Mouse (Mus musculus): ENCODE data around the gene Sirt1. TPM values are rescaled to one million over a fixed set of nuclear protein-coding genes. Genes with fewer than 3 reads are reported as not detected.
"Not testable (repeated sequence)": the region's sequence is repeated elsewhere in the genome, so short reads cannot be mapped to it uniquely, and the experiment has no call there.

The Sirt1 gene
- polyA plus RNA-seq, 1 experiment from 2014 or later = 9.9 TPM

- Histone ChIP-seq H3K4me3 (replicated peaks) (no peak overlapping the region), H3K4me1 (replicated peaks) (no peaks in the 10 kb centered on the region), H3K4me2 (no peak overlapping the region), H3K9me3 (no peaks in the 10 kb centered on the region), H3K27me3 (no peaks in the 10 kb centered on the region), H3K27ac (no peak overlapping the region), H3K36me3 (no peaks in the 10 kb centered on the region), H3K9ac (replicated peaks) (no peak overlapping the region)
- ATAC-seq (ENCODE audit: insufficient number of reproducible peaks, insufficient read depth, low FRiP score, low TSS enrichment, low read depth) = no peak
- WGBS = 45% methylated on average over 5 of the region's 5 CpGs
These were observed 35.6 kb upstream of the Sirt1 start for GRCm38 (mm10) chr10:63417061-63417460.

GRCm38 (mm10) chr10:63415850-63416249 lies 34.3 kb upstream of the Sirt1 start:
- no peaks in the 10 kb centered on the region for H3K9me3 ChIP-seq
- no peaks in the 10 kb centered on the region for H3K36me3 ChIP-seq
- no peak overlapping the region for H3K9ac ChIP-seq (replicated peaks)
- ATAC-seq (ENCODE audit: insufficient number of reproducible peaks, insufficient read depth, low FRiP score, low TSS enrichment, low read depth) = no peak
- no peak overlapping the region for H3K27ac ChIP-seq
- no peak overlapping the region for H3K4me3 ChIP-seq (replicated peaks)
- 57% methylated on average over 7 of the region's 7 CpGs for WGBS
- H3K4me2 ChIP-seq = no peak overlapping the region
- H3K27me3 ChIP-seq = no peaks in the 10 kb centered on the region
- H3K4me1 ChIP-seq (replicated peaks) = no peaks in the 10 kb centered on the region

- H3K27me3 ChIP-seq = no peaks in the 10 kb centered on the region
- H3K27ac ChIP-seq = no peak overlapping the region
- no peaks in the 10 kb centered on the region for H3K4me1 ChIP-seq (replicated peaks)
- WGBS = 82% methylated on average over 7 of the region's 7 CpGs
- no peak for ATAC-seq (ENCODE audit: insufficient number of reproducible peaks, insufficient read depth, low FRiP score, low TSS enrichment, low read depth)
- H3K9me3 ChIP-seq = no peaks in the 10 kb centered on the region
- no peak overlapping the region for H3K9ac ChIP-seq (replicated peaks)
- no peaks in the 10 kb centered on the region for H3K36me3 ChIP-seq
- no peak overlapping the region for H3K4me3 ChIP-seq (replicated peaks)
- H3K4me2 ChIP-seq = no peak overlapping the region
These were observed 33.8 kb upstream of the Sirt1 start for GRCm38 (mm10) chr10:63415287-63415686.

GRCm38 (mm10) chr10:63412756-63413155 lies 31.3 kb upstream of the Sirt1 start:
- Histone ChIP-seq H3K27me3 (no peaks in the 10 kb centered on the region), H3K4me3 (replicated peaks) (no peak overlapping the region), H3K4me2 (no peak overlapping the region), H3K36me3 (no peaks in the 10 kb centered on the region), H3K4me1 (replicated peaks) (no peaks in the 10 kb centered on the region), H3K9ac (replicated peaks) (no peak overlapping the region), H3K27ac (no peak overlapping the region), H3K9me3 (no peaks in the 10 kb centered on the region)
- 89% methylated on average over 17 of the region's 17 CpGs for WGBS
- no peak for ATAC-seq (ENCODE audit: insufficient number of reproducible peaks, insufficient read depth, low FRiP score, low TSS enrichment, low read depth)

- not testable (repeated sequence) for ATAC-seq (ENCODE audit: insufficient number of reproducible peaks, insufficient read depth, low FRiP score, low TSS enrichment, low read depth); H3K27ac ChIP-seq; H3K9ac ChIP-seq (replicated peaks); H3K9me3 ChIP-seq; H3K36me3 ChIP-seq; H3K4me2 ChIP-seq; H3K4me3 ChIP-seq (replicated peaks); H3K4me1 ChIP-seq (replicated peaks); H3K27me3 ChIP-seq
- 86% methylated on average over 6 of the region's 7 CpGs for WGBS
These were observed 30.2 kb upstream of the Sirt1 start for GRCm38 (mm10) chr10:63411674-63412073.

GRCm38 (mm10) chr10:63410162-63410956 lies 28.9 kb upstream of the Sirt1 start:
- Histone ChIP-seq H3K27ac (no peak overlapping the region), H3K9ac (replicated peaks) (no peak overlapping the region), H3K4me1 (replicated peaks) (no peaks in the 10 kb centered on the region), H3K27me3 (no peaks in the 10 kb centered on the region), H3K4me2 (no peak overlapping the region), H3K36me3 (no peaks in the 10 kb centered on the region), H3K4me3 (replicated peaks) (no peak overlapping the region), H3K9me3 (no peaks in the 10 kb centered on the region)
- WGBS = 64% methylated on average over 16 of the region's 16 CpGs
- no peak for ATAC-seq (ENCODE audit: insufficient number of reproducible peaks, insufficient read depth, low FRiP score, low TSS enrichment, low read depth)

- Histone ChIP-seq H3K4me2 (no peak overlapping the region), H3K9ac (replicated peaks) (no peak overlapping the region), H3K27ac (no peak overlapping the region), H3K36me3 (no peaks in the 10 kb centered on the region), H3K4me1 (replicated peaks) (no peaks in the 10 kb centered on the region), H3K27me3 (no peaks in the 10 kb centered on the region), H3K4me3 (replicated peaks) (no peak overlapping the region), H3K9me3 (no peaks in the 10 kb centered on the region)
- 78% methylated on average over 2 of the region's 2 CpGs for WGBS
- no peak for ATAC-seq (ENCODE audit: insufficient number of reproducible peaks, insufficient read depth, low FRiP score, low TSS enrichment, low read depth)
These were observed 22.1 kb upstream of the Sirt1 start for GRCm38 (mm10) chr10:63403636-63404035.

GRCm38 (mm10) chr10:63402731-63403504 lies 21.4 kb upstream of the Sirt1 start:
- no peak overlapping the region for H3K9ac ChIP-seq (replicated peaks)
- WGBS = 88% methylated on average over 5 of the region's 5 CpGs
- H3K4me3 ChIP-seq (replicated peaks) = no peak overlapping the region
- no peak overlapping the region for H3K27ac ChIP-seq
- no peaks in the 10 kb centered on the region for H3K36me3 ChIP-seq
- no peaks in the 10 kb centered on the region for H3K4me1 ChIP-seq (replicated peaks)
- no peak for ATAC-seq (ENCODE audit: insufficient number of reproducible peaks, insufficient read depth, low FRiP score, low TSS enrichment, low read depth)
- H3K27me3 ChIP-seq = no peaks in the 10 kb centered on the region
- no peaks in the 10 kb centered on the region for H3K9me3 ChIP-seq
- no peak overlapping the region for H3K4me2 ChIP-seq

- WGBS = 91% methylated on average over 10 of the region's 10 CpGs
These were observed 15.5 kb upstream of the Sirt1 start for GRCm38 (mm10) chr10:63396963-63397362.

GRCm38 (mm10) chr10:63388948-63389347 lies 7.4 kb upstream of the Sirt1 start:
- H3K4me3 ChIP-seq (replicated peaks) = no peak overlapping the region
- H3K36me3 ChIP-seq = no peaks in the 10 kb centered on the region
- 73% methylated on average over 4 of the region's 4 CpGs for WGBS
- no peaks in the 10 kb centered on the region for H3K27me3 ChIP-seq
- no peaks in the 10 kb centered on the region for H3K9me3 ChIP-seq
- H3K27ac ChIP-seq = no peak overlapping the region
- H3K4me1 ChIP-seq (replicated peaks) = no peaks in the 10 kb centered on the region
- no peak overlapping the region for H3K4me2 ChIP-seq
- H3K9ac ChIP-seq (replicated peaks) = no peak overlapping the region
- ATAC-seq (ENCODE audit: insufficient number of reproducible peaks, insufficient read depth, low FRiP score, low TSS enrichment, low read depth) = no peak

More at GRCm38 (mm10) chr10:63396963-63397362, 15.5 kb upstream of the Sirt1 start:
- no peak overlapping the region for H3K4me3 ChIP-seq (replicated peaks)
- H3K27me3 ChIP-seq = no peaks in the 10 kb centered on the region
- H3K27ac ChIP-seq = no peak overlapping the region
- no peaks in the 10 kb centered on the region for H3K9me3 ChIP-seq
- H3K9ac ChIP-seq (replicated peaks) = no peak overlapping the region
- H3K36me3 ChIP-seq = no peaks in the 10 kb centered on the region
- no peaks in the 10 kb centered on the region for H3K4me1 ChIP-seq (replicated peaks)
- H3K4me2 ChIP-seq = no peak overlapping the region
- ATAC-seq (ENCODE audit: insufficient number of reproducible peaks, insufficient read depth, low FRiP score, low TSS enrichment, low read depth) = no peak

GRCm38 (mm10) chr10:63386991-63387390 lies 5.5 kb upstream of the Sirt1 start:
- H3K4me1 ChIP-seq (replicated peaks) = no peaks in the 10 kb centered on the region
- 4% methylated on average over 10 of the region's 10 CpGs for WGBS
- H3K4me3 ChIP-seq (replicated peaks) = peak overlapping the region; percentile 53
- ATAC-seq (ENCODE audit: insufficient number of reproducible peaks, insufficient read depth, low FRiP score, low TSS enrichment, low read depth) = no peak
- H3K36me3 ChIP-seq = no peaks in the 10 kb centered on the region
- H3K27me3 ChIP-seq = no peaks in the 10 kb centered on the region
- no peaks in the 10 kb centered on the region for H3K9me3 ChIP-seq
- peak overlapping the region; percentile 65 for H3K4me2 ChIP-seq
- no peak overlapping the region for H3K27ac ChIP-seq
- peak overlapping the region; percentile 54 for H3K9ac ChIP-seq (replicated peaks)

Measured in limb, embryonic 12.5 days (tissue).